ENCODE assay signal across 10 mouse cellular contexts in genomic region chr13:56581512-56581911, GRCm38 (mm10). TPM values are rescaled to one million over a fixed set of nuclear protein-coding genes. Genes with fewer than 3 reads are reported as not detected.
DNase-seq lines count a peak whose midpoint lies in the region; ATAC-seq and TF ChIP-seq lines count a peak whose summit lies in the region.
"Had no signal": no experiment of that assay in that cellular context is flagged by ENCODE, and none has a peak within 500 bp of the region (broad histone marks: within the 10 kb centered on the region; RNA-seq: fewer than 3 reads in every experiment).

No protein-coding gene starts in this region.

- TF ChIP-seq CTCF in midbrain, postnatal 0 days (IDR thresholded peaks at IDR 0.05), result no peak

- H3K27ac ChIP-seq in kidney, embryonic 14.5 days (ENCODE audit: low read depth, low read length), result peak overlapping the region; percentile 97
- H3K27ac ChIP-seq in midbrain, postnatal 0 days (ENCODE audit: low read depth, low read length), result no peak overlapping the region

- DNase-seq in kidney, adult 8-10 months, result no peak
- peak; percentile 41 for DNase-seq in R1 (ENCODE audit: low read depth, low spot score)
- DNase-seq in forelimb bud, embryonic 11.5 days (ENCODE audit: low read depth, low spot score), result peak; percentile 62
- peak; percentile 35 for DNase-seq in midbrain, postnatal 0 days (ENCODE audit: low spot score)
- no peak for DNase-seq in left cerebral cortex, postnatal 10 days (ENCODE audit: extremely low spot score in 1 of 2, low spot score in 2 of 2)
- no peak for DNase-seq in layer of hippocampus, adult 18-20 months (ENCODE audit: low spot score in 2 of 2)
- no peak for DNase-seq in urinary bladder, postnatal 10 days (ENCODE audit: low spot score)

- no peaks in the 10 kb centered on the region for H3K27me3 ChIP-seq in kidney, embryonic 14.5 days (ENCODE audit: control insufficient read depth, insufficient read depth, low read length)
- no peaks in the 10 kb centered on the region for H3K27me3 ChIP-seq in midbrain, postnatal 0 days (ENCODE audit: insufficient read depth, low read length)

- peaks cover 32% of the 10 kb centered on the region for H3K4me1 ChIP-seq in kidney, embryonic 14.5 days (ENCODE audit: control insufficient read depth, insufficient read depth, low read length)
- H3K4me1 ChIP-seq in midbrain, postnatal 0 days (ENCODE audit: insufficient read depth, low read length), result no peaks in the 10 kb centered on the region; the same call in 1 of the 2 replicates

- intact Hi-C loops in left cerebral cortex, postnatal 10 days (cut with DNase I), result no loop called here

- peak; percentile 7 for ATAC-seq in kidney, embryonic 14.5 days (ENCODE audit: low FRiP score, low TSS enrichment)
- ATAC-seq in midbrain, postnatal 0 days (ENCODE audit: low FRiP score), result no peak

- 6% methylated on average over 3 of the region's 3 CpGs for WGBS in kidney, embryonic 14.5 days
- WGBS in midbrain, postnatal 0 days, result 5% methylated on average over 3 of the region's 3 CpGs

- peak overlapping the region; percentile 17; the same call in 1 of the 2 replicates for H3K4me2 ChIP-seq in kidney, embryonic 14.5 days (replicated peaks; ENCODE audit: low read depth, low read length)
- no peak overlapping the region for H3K4me2 ChIP-seq in midbrain, postnatal 0 days (ENCODE audit: low read depth, low read length, poor library complexity, severe bottlenecking)

- no peaks in the 10 kb centered on the region for H3K9me3 ChIP-seq in kidney, embryonic 14.5 days (ENCODE audit: control insufficient read depth, low read length)
- H3K9me3 ChIP-seq in midbrain, postnatal 0 days (ENCODE audit: low read length), result no peaks in the 10 kb centered on the region
- H3K9me3 ChIP-seq: megakaryocyte, embryonic 14.5 days had no signal

- H3K4me3 ChIP-seq in kidney, embryonic 14.5 days (ENCODE audit: low read length), result no peak overlapping the region
- H3K4me3 ChIP-seq in midbrain, postnatal 0 days (ENCODE audit: low read depth, low read length), result no peak overlapping the region
- H3K4me3 ChIP-seq: megakaryocyte, embryonic 14.5 days had no signal

- no peaks in the 10 kb centered on the region for H3K36me3 ChIP-seq in kidney, embryonic 14.5 days (ENCODE audit: control insufficient read depth, insufficient read depth, low read length)
- H3K36me3 ChIP-seq in midbrain, postnatal 0 days (ENCODE audit: insufficient read depth, low read length), result no peaks in the 10 kb centered on the region

- peak overlapping the region; percentile 31; the same call in 1 of the 2 replicates for H3K9ac ChIP-seq in kidney, embryonic 14.5 days (ENCODE audit: low read depth, low read length)
- no peak overlapping the region for H3K9ac ChIP-seq in midbrain, postnatal 0 days (replicated peaks; ENCODE audit: low read length, poor library complexity, severe bottlenecking)

RNA-seq across cellular contexts. Expression of gene Tgfbi, which starts 27.8 kb away (rescaled TPM):
- 76.2 and 105 TPM in 2 replicates for polyA plus RNA-seq in kidney, embryonic 14.5 days (2014; fragmentation: Nextera tagmentation; extraction: Ambion mirVana)
- total RNA-seq in midbrain, postnatal 0 days (2014; rRNA removed), result 6.3 and 7.5 TPM in 2 replicates
- 3.0 and 3.4 TPM in 2 replicates for polyA plus RNA-seq in midbrain, postnatal 0 days (2015; fragmentation: Nextera tagmentation; extraction: Ambion mirVana)
- total RNA-seq in left cerebral cortex, postnatal 10 days (2021), result 1 to 10 TPM; 3.5 to 4.0 TPM
- 1 to 10 TPM; 2.4 to 3.2 TPM for total RNA-seq in layer of hippocampus, adult 18-20 months (2021)

RNA-seq across cellular contexts. Expression of gene Lect2, which starts 33.2 kb away (rescaled TPM):
- 0.96 and 1.6 TPM in 2 replicates for polyA plus RNA-seq in kidney, embryonic 14.5 days (2014; fragmentation: Nextera tagmentation; extraction: Ambion mirVana)
- not detected in 2 replicates for total RNA-seq in midbrain, postnatal 0 days (2014; rRNA removed)
- not detected in 2 replicates for polyA plus RNA-seq in midbrain, postnatal 0 days (2015; fragmentation: Nextera tagmentation; extraction: Ambion mirVana)
- not detected for total RNA-seq in left cerebral cortex, postnatal 10 days (2021)
- total RNA-seq in layer of hippocampus, adult 18-20 months (2021), result not detected
- total RNA-seq: gastrocnemius, postnatal 36 days had no signal

RNA-seq across cellular contexts. Expression of gene Fbxl21, which starts 59.2 kb away (rescaled TPM):
- polyA plus RNA-seq in kidney, embryonic 14.5 days (2014; fragmentation: Nextera tagmentation; extraction: Ambion mirVana), result 2.9 and 3.6 TPM in 2 replicates
- 5.5 and 7.2 TPM in 2 replicates for total RNA-seq in midbrain, postnatal 0 days (2014; rRNA removed)
- 3.4 and 4.3 TPM in 2 replicates for polyA plus RNA-seq in midbrain, postnatal 0 days (2015; fragmentation: Nextera tagmentation; extraction: Ambion mirVana)
- 1 to 10 TPM; 3.8 to 4.2 TPM for total RNA-seq in left cerebral cortex, postnatal 10 days (2021)
- 1 to 10 TPM; 6.7 to 8.5 TPM for total RNA-seq in layer of hippocampus, adult 18-20 months (2021)

Comparison
In these comparisons a context has a peak if more than half of its experiments do, and no peak if none do; other contexts are left out.
1. DNase-seq: peak in R1 (single experiment), forelimb bud, embryonic 11.5 days (single experiment) and midbrain, postnatal 0 days (single experiment); none in kidney, adult 8-10 months (0 of 2), left cerebral cortex, postnatal 10 days (0 of 2), layer of hippocampus, adult 18-20 months (0 of 2) and urinary bladder, postnatal 10 days (single experiment).